Mouse (Mus musculus): ENCODE results near the gene Lctl.

Gene Lctl

DNA sequence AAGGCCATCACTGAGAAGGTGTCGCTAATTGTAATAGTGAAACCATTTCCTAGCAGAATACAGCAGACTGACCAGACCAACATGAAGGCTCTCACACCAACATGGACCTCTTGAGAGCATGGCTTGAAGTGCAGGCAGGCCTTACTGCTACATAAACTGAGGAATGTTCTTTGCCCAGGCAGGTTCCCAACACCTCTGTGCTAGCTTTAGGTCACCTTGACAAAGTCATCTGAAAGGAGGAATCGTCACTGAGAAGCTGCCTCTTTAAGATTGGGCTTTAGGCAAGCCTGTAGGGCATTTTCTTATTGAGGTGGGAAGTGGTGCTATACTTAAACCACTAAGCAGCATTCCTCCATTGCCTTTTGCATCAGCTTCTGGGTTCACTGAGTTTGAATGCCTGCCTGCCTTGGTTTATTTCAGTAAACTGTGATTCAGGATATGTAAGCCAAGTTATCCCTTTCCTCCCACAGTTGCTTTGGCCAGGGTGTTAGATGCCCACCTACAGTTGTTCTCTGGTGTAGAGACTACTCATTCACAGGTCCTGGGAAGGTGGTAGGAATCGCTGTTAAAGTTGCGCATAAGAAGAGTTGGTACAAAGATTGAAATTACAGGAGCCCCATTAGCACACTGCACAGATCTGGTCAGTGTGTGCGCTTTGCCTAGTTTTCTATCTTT lies 67.4 kb downstream of the Lctl start:
- DNase-seq (ENCODE audit: low spot score in 2 of 2) = no peak

Measured in left cerebral cortex, adult 9 months (tissue).